Mouse (Mus musculus): ENCODE results near the gene Defa25. TPM values are rescaled to one million over a fixed set of nuclear protein-coding genes. Genes with fewer than 3 reads are reported as not detected.
"Not testable (repeated sequence)": the region's sequence is repeated elsewhere in the genome, so short reads cannot be mapped to it uniquely, and the experiment has no call there.

Gene Defa25
- total RNA-seq (2021) = not detected

GRCm38 (mm10) chr8:21084142-21084541 is at the start of gene Defa25:
Gene Defa25 (plus strand): TSS chr8:21084442.
- intact Hi-C loops (cut with DNase I); DNase-seq (ENCODE audit: low spot score in 2 of 2): not testable (repeated sequence)

DNA sequence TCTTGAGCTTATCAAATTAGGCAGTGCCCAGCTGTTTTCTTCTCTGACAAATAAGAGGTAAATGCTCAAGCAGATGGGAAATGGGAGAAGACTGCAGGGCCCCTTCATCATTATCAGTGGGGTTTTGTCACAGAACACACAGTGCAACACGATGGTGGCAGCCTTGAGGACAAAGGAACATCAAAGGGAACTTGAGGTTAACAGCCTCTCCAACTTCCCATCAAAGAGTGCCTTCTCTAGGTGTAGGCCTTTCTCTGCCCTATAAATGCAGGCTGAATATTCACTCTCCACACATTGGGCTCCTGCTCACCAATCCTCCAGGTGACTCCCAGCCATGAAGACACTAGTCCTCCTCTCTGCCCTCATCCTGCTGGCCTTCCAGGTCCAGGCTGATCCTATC is 29.5 kb upstream of the Defa25 start, which contains the start of gene Defa23:
Gene Defa23 (plus strand): TSS at position 301 of the 400 bp plus-strand sequence.
- intact Hi-C loops (cut with DNase I) = not testable (repeated sequence)

GRCm38 (mm10) chr8:21064738-21065137 is 19.5 kb upstream of the Defa25 start, which contains the start of gene Defa35:
Gene Defa35 (plus strand): TSS chr8:21065038.
- DNase-seq (ENCODE audit: low spot score in 2 of 2); intact Hi-C loops (cut with DNase I): not testable (repeated sequence)

More for the DNA sequence above, 29.5 kb upstream of the Defa25 start, which contains the start of gene Defa23:
- not testable (repeated sequence) for DNase-seq (ENCODE audit: low spot score in 2 of 2)

GRCm38 (mm10) chr8:21093106-21093505 is 8.9 kb downstream of the Defa25 start:
- intact Hi-C loops (cut with DNase I) = no loop called here
- DNase-seq (ENCODE audit: low spot score in 2 of 2) = no peak

DNA sequence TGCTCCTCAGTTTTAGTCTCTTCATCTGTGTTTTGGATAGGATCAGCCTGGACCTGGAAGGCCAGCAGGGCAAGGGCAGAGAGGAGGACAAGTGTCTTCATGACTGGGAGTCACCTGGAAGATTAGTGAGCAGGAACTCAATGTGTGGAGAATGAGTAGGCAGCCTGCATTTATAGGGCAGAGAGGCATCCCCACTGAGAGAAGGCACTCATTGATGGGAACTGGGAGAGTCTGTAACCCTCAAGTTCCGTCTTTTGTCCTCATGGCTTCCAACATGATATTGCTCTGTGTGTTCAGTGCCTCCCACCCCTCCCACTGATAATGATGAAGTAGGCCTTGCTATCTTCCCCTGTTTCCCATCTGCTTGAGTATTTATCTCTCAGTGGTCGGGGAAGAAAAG is 11.7 kb downstream of the Defa25 start, which contains the start of gene Gm14851:
Gene Gm14851 (minus strand): TSS at position 101 of the 400 bp plus-strand sequence.
- DNase-seq (ENCODE audit: low spot score in 2 of 2); intact Hi-C loops (cut with DNase I): not testable (repeated sequence)

DNA sequence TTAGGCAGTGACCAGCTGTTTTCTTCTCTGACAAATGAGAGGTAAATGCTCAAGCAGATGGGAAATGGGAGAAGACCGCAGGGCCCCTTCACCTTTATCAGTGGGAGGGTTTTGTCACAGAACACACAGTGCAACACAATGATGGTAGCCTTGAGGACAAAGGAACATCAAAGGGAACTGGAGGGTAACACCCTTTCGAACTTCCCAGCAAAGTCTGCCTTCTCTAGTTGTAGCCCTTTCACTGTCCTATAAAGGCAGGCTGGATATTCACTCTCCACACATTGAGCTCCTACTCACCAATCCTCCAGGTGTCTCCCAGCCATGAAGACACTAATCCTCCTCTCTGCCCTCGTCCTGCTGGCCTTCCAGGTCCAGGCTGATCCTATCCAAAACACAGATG is 50.1 kb downstream of the Defa25 start, which contains the start of gene Defa30:
Gene Defa30 (plus strand): TSS at position 301 of the 400 bp plus-strand sequence.
- DNase-seq (ENCODE audit: low spot score in 2 of 2); intact Hi-C loops (cut with DNase I): not testable (repeated sequence)

Other genes with a start within 250 kb of the Defa25 start
- not detected for gene Defb33, start 191.8 kb upstream of the Defa25 start, total RNA-seq (2021)
- not detected for gene Gm15056, start 181.8 kb upstream of the Defa25 start, total RNA-seq (2021)
- not detected for gene Gm6040, start 162.4 kb upstream of the Defa25 start, total RNA-seq (2021)
- gene AY761185, start 139.7 kb upstream of the Defa25 start, total RNA-seq (2021) = not detected
- not detected for gene Defa21, start 58.9 kb upstream of the Defa25 start, total RNA-seq (2021)
- not detected for gene Defa23, start 29.4 kb upstream of the Defa25 start, total RNA-seq (2021)
- not detected for gene Defa35, start 19.4 kb upstream of the Defa25 start, total RNA-seq (2021)
- gene Gm14851, start 11.6 kb downstream of the Defa25 start, total RNA-seq (2021) = not detected
- not detected for gene Defa30, start 50.2 kb downstream of the Defa25 start, total RNA-seq (2021)
- gene Defa22, start 77.8 kb downstream of the Defa25 start, total RNA-seq (2021) = not detected
- gene Defa31, start 107.2 kb downstream of the Defa25 start, total RNA-seq (2021) = not detected
- gene Gm15293, start 117.1 kb downstream of the Defa25 start, total RNA-seq (2021) = not detected
- gene Gm15292, start 165.3 kb downstream of the Defa25 start, total RNA-seq (2021) = not detected
- not detected for gene Defa27, start 231.1 kb downstream of the Defa25 start, total RNA-seq (2021)
- gene Defa29, start 242.6 kb downstream of the Defa25 start, total RNA-seq (2021) = not detected

Measured in left cerebral cortex, postnatal 36 days (tissue).